Mouse (Mus musculus): Measurements from ENCODE around the gene Snd1. TPM values are rescaled to one million over a fixed set of nuclear protein-coding genes. Genes with fewer than 3 reads are reported as not detected.
"Not testable (repeated sequence)": the region's sequence is repeated elsewhere in the genome, so short reads cannot be mapped to it uniquely, and the experiment has no call there.

Gene Snd1
- polyA plus RNA-seq, 1 experiment from 2014 or later = 79.3 TPM

DNA sequence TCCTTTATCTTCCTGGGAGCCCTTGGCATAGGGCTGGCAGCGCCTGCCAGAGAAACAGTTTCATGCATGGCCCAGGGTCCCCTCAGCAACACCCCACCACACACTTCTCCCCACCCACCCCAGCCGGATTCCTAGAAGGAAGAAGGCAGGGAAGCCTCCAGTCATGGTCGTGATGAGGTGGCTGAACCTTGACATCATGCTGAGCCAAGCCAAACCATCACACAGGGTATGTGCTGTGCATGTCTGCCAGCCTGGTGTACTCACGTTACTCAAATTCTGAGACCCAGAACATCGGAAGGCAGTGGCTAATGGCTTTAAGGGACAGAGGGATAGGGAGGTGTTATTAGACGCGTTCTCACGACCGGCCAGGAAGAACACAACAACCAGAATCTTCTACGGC is 448.9 kb downstream of the Snd1 start:
- ATAC-seq (replicated peaks; ENCODE audit: low FRiP score, low read depth) = no peak; the same call in 1 of the 2 replicates
- Histone ChIP-seq H3K27ac (no peak overlapping the region), H3K4me1 (replicated peaks; ENCODE audit: insufficient read depth, low read length) (no peaks in the 10 kb centered on the region), H3K9ac (ENCODE audit: low read depth, low read length) (no peak overlapping the region), H3K36me3 (ENCODE audit: insufficient read depth, low read length) (no peaks in the 10 kb centered on the region), H3K4me2 (ENCODE audit: low read length) (no peak overlapping the region), H3K27me3 (ENCODE audit: insufficient read depth, low read length) (no peaks in the 10 kb centered on the region), H3K4me3 (replicated peaks; ENCODE audit: low read depth, low read length) (no peak overlapping the region), H3K9me3 (replicated peaks; ENCODE audit: low read length) (no peaks in the 10 kb centered on the region)
- no peak for TF ChIP-seq CTCF (IDR thresholded peaks at IDR 0.05; ENCODE audit: low read depth)
- DNase-seq (ENCODE audit: low spot score) = no peak
- 73% methylated on average over 10 of the region's 10 CpGs for WGBS

DNA sequence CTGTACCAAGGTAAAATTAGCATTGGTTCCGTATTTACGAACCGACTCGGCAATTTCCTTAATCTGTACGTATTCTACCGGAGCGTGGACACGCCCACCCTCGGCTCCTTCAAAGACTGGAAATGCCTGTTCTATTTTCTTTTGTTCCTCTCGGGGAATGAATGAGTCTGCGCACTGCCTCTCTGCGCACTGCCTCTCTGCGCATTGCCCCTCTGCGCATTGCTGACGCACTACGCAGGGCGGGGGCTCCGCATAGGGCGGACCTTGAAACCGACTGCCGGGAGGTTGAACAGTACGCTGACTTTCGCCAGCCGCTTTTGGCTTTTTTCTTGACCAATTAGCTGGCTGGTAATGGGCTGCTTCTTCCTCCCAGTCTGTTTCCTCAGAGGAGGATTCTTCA is 453.0 kb downstream of the Snd1 start:
- not testable (repeated sequence) for H3K9ac ChIP-seq (ENCODE audit: low read depth, low read length); H3K27ac ChIP-seq
- 76% methylated on average over 5 of the region's 24 CpGs for WGBS

DNA sequence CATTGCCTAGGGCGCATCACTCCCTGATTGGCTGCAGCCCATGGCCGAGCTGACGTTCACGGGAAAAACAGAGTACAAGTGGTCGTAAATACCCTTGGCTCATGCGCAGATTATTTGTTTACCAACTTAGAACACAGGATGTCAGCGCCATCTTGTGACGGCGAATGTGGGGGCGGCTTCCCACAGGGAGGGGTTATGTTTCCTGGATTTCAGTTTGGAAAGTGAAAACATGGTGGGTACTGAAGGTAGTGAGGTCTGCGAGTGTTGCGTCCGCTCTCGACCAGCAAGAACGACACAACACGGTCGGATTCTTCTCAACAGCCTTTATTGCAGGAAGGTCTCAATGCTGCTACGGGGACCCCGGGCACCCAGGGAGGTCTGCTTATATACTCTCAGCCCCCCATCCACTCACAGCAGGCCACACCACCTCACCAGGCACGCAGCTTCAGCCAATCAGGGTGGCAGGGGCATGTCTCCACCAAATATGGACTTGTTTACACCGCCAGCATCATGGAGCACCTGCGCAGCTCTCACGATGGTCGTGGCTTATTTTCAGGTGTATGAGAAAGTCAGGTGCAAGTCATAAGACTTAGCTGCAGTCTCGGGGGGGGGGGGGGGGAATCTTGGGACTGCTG is 454.3 kb downstream of the Snd1 start:
- not testable (repeated sequence) for ATAC-seq (replicated peaks; ENCODE audit: low FRiP score, low read depth); H3K36me3 ChIP-seq (ENCODE audit: insufficient read depth, low read length); H3K4me3 ChIP-seq (replicated peaks; ENCODE audit: low read depth, low read length); H3K4me2 ChIP-seq (ENCODE audit: low read length); H3K27me3 ChIP-seq (ENCODE audit: insufficient read depth, low read length); DNase-seq (ENCODE audit: low spot score); H3K9me3 ChIP-seq (replicated peaks; ENCODE audit: low read length); H3K9ac ChIP-seq (ENCODE audit: low read depth, low read length); H3K27ac ChIP-seq
- H3K4me1 ChIP-seq (replicated peaks; ENCODE audit: insufficient read depth, low read length) = peaks cover 15% of the 10 kb centered on the region; the same call in 1 of the 2 replicates
- 88% methylated on average over 19 of the region's 25 CpGs for WGBS

More for the DNA sequence above, 453.0 kb downstream of the Snd1 start:
- H3K27me3 ChIP-seq (ENCODE audit: insufficient read depth, low read length); H3K36me3 ChIP-seq (ENCODE audit: insufficient read depth, low read length); H3K4me3 ChIP-seq (replicated peaks; ENCODE audit: low read depth, low read length); ATAC-seq (replicated peaks; ENCODE audit: low FRiP score, low read depth); H3K4me2 ChIP-seq (ENCODE audit: low read length); DNase-seq (ENCODE audit: low spot score); H3K9me3 ChIP-seq (replicated peaks; ENCODE audit: low read length): not testable (repeated sequence)
- H3K4me1 ChIP-seq (replicated peaks; ENCODE audit: insufficient read depth, low read length) = peaks cover 15% of the 10 kb centered on the region; the same call in 1 of the 2 replicates

DNA sequence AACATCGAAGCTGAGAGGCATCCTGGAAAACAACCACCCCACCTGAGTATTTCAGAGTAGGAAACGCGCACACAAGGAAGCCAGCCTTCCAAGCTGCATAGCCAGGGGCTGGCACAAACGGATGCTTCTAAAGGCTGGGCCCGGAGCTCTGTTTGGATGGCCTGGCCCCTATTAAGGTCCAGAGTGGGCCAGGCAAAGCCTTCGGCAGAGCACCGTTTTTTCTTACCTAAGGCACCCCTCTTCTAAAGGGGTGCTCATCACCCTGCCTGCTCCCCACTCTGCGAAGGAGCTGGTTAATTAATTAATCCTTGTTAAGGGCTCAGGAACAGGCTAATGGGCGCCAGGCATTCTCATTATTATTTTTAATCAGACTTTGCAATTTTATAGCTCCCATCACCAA is 456.3 kb downstream of the Snd1 start:
- peaks cover 15% of the 10 kb centered on the region; the same call in 1 of the 2 replicates for H3K4me1 ChIP-seq (replicated peaks; ENCODE audit: insufficient read depth, low read length)
- no peak overlapping the region for H3K9ac ChIP-seq (ENCODE audit: low read depth, low read length)
- 26% methylated on average over 9 of the region's 9 CpGs for WGBS
- TF ChIP-seq CTCF (IDR thresholded peaks at IDR 0.05; ENCODE audit: low read depth) = no peak
- no peaks in the 10 kb centered on the region for H3K27me3 ChIP-seq (ENCODE audit: insufficient read depth, low read length)
- H3K9me3 ChIP-seq (replicated peaks; ENCODE audit: low read length) = no peaks in the 10 kb centered on the region
- ATAC-seq (replicated peaks; ENCODE audit: low FRiP score, low read depth) (peak; percentile 10; the same call in 1 of the 2 replicates), DNase-seq (ENCODE audit: low spot score) (no peak)
- H3K4me3 ChIP-seq (replicated peaks; ENCODE audit: low read depth, low read length) = no peak overlapping the region
- peak overlapping the region; percentile 57 for H3K4me2 ChIP-seq (ENCODE audit: low read length)
- H3K36me3 ChIP-seq (ENCODE audit: insufficient read depth, low read length) = no peaks in the 10 kb centered on the region
- no peak overlapping the region for H3K27ac ChIP-seq

DNA sequence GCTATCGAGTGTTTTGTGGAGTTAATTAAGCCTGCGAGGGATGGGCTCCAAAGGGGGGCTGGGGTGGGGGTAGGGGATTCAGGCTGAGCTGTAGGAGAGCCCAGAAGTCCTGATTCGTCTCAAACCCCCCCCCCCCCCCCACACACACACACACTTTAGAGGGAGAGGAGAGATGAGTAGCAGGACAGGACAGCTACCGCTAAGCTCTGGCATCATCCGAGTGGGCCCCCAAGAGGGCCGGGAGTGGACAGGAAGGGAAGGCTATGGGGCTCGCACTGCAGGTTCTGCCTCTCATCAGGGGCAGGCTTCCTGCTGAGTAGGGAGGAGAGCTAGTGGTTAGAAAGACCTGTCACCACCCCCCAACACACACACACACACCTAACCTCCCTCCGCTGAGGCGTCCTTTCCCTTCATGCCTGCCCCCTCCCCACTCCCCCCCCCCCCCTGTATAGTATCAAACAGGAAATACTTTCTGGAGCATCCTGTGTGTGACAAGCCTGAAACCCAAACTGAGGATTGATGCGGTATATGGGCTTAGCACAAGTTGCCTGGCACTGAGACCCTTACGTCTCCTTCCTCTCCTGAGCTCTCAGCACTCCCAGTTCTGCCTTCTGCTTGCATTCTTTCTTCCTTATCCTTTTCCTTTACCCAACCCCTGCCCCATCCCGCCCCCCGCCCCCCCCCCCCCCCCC is 456.8 kb downstream of the Snd1 start:
- H3K4me1 ChIP-seq (replicated peaks; ENCODE audit: insufficient read depth, low read length) = peaks cover 15% of the 10 kb centered on the region; the same call in 1 of the 2 replicates
- WGBS = 1% methylated on average over 11 of the region's 13 CpGs
- DNase-seq (ENCODE audit: low spot score) = peak; percentile 40
- no peak overlapping the region for H3K9ac ChIP-seq (ENCODE audit: low read depth, low read length)
- TF ChIP-seq CTCF (IDR thresholded peaks at IDR 0.05; ENCODE audit: low read depth) = no peak
- peak overlapping the region; percentile 20; the same call in 1 of the 2 replicates for H3K4me3 ChIP-seq (replicated peaks; ENCODE audit: low read depth, low read length)
- H3K36me3 ChIP-seq (ENCODE audit: insufficient read depth, low read length) = no peaks in the 10 kb centered on the region
- H3K4me2 ChIP-seq (ENCODE audit: low read length) = peak overlapping the region; percentile 57
- no peak overlapping the region for H3K27ac ChIP-seq
- no peaks in the 10 kb centered on the region for H3K27me3 ChIP-seq (ENCODE audit: insufficient read depth, low read length)
- no peaks in the 10 kb centered on the region for H3K9me3 ChIP-seq (replicated peaks; ENCODE audit: low read length)
- ATAC-seq (replicated peaks; ENCODE audit: low FRiP score, low read depth) = peak; percentile 66; the same call in 1 of the 2 replicates

DNA sequence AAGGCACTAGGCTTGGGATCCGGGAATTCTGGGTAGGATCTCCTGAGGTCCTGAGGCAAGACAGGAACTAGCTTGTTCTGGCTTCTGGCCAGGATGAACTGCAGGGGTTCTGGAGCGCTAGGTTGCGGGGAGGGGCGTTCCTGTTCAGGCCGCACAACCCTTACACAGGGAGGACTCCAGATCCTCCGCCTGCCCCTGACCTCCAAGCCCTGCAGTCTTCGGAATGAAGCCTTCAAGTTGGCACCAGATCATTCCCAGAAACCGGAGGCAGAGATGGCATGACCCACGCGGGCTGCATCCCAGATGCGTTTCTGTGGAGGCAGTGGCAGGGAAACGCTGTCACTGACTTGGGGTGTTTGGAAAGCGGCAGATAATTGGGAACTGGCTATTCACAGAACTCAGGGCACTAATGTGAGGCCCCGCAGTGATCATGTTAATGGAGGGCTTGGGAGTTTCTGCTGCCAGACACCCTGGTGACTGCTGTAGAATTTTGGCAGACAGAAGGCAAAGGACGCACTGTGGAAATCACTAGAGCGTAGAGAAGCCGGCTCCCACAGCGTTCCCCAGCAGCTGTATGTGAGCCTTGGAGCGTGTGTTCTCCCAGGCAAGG is 457.5 kb downstream of the Snd1 start:
- DNase-seq (ENCODE audit: low spot score) = peak; percentile 33
- ATAC-seq (replicated peaks; ENCODE audit: low FRiP score, low read depth) = peak; percentile 47; the same call in 1 of the 2 replicates

More for the DNA sequence above, 457.5 kb downstream of the Snd1 start:
- H3K27ac ChIP-seq = no peak overlapping the region
- TF ChIP-seq CTCF (IDR thresholded peaks at IDR 0.05; ENCODE audit: low read depth) = no peak
- peak overlapping the region; percentile 20; the same call in 1 of the 2 replicates for H3K4me3 ChIP-seq (replicated peaks; ENCODE audit: low read depth, low read length)
- H3K36me3 ChIP-seq (ENCODE audit: insufficient read depth, low read length) = no peaks in the 10 kb centered on the region
- WGBS = 6% methylated on average over 19 of the region's 19 CpGs
- H3K9me3 ChIP-seq (replicated peaks; ENCODE audit: low read length) = no peaks in the 10 kb centered on the region
- peak overlapping the region; percentile 57 for H3K4me2 ChIP-seq (ENCODE audit: low read length)
- peaks cover 15% of the 10 kb centered on the region; the same call in 1 of the 2 replicates for H3K4me1 ChIP-seq (replicated peaks; ENCODE audit: insufficient read depth, low read length)
- no peaks in the 10 kb centered on the region for H3K27me3 ChIP-seq (ENCODE audit: insufficient read depth, low read length)
- peak overlapping the region; percentile 37 for H3K9ac ChIP-seq (ENCODE audit: low read depth, low read length)

Measured in kidney, postnatal 0 days (tissue).